ENCODE assay signal across 9 mouse cellular contexts in the genomic region with DNA sequence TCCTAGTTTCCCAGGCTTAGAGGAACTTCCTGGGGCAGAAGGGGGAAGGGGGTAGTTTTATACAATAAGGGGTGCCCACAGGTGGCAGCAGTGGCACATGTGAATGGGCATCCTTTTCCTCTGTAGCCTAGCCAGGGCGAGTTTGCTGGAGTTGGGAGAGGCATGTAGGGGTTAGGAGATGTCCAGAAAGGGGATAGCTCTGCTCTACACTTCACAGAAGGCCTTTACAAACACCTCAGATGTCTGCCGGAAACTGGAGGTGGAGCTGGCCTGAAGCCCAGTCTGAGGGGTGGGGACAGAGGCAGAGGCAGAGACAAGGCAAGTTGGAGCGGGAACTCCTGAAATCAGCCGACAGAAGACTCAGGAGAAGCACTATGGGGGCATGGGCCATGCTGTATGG. TPM values are rescaled to one million over a fixed set of nuclear protein-coding genes. Genes with fewer than 3 reads are reported as not detected.
A peak's percentile ranks its signal among the peaks of the same experiment; 100 is the strongest.
DNase-seq lines count a peak whose midpoint lies in the region; ATAC-seq and TF ChIP-seq lines count a peak whose summit lies in the region.
"Had no signal": no experiment of that assay in that cellular context is flagged by ENCODE, and none has a peak within 500 bp of the region (broad histone marks: within the 10 kb centered on the region; RNA-seq: fewer than 3 reads in every experiment).

A gene (plus strand): TSS at position 152 of the 400 bp plus-strand sequence.

- 41% methylated on average over 4 of the region's 4 CpGs for WGBS in kidney, embryonic 15.5 days
- WGBS in stomach, postnatal 0 days = 20% methylated on average over 4 of the region's 4 CpGs
- WGBS in intestine, embryonic 16.5 days = 29% methylated on average over 4 of the region's 4 CpGs

- no peaks in the 10 kb centered on the region for H3K27me3 ChIP-seq in kidney, embryonic 15.5 days
- no peaks in the 10 kb centered on the region for H3K27me3 ChIP-seq in stomach, postnatal 0 days (ENCODE audit: control insufficient read depth, insufficient read depth, low read length)
- H3K27me3 ChIP-seq in intestine, embryonic 16.5 days (replicated peaks; ENCODE audit: control insufficient read depth, insufficient read depth, low read length) = no peaks in the 10 kb centered on the region

- peak; percentile 48 for TF ChIP-seq CTCF in stomach, postnatal 0 days (IDR thresholded peaks at IDR 0.05; ENCODE audit: low read depth)

- 0 out of 2 replicates have a peak, but pooled peaks have one; percentile 19 for ATAC-seq in erythroblast, adult 5-6 weeks (replicated peaks; ENCODE audit: low FRiP score, poor library complexity, severe bottlenecking)
- no peak for ATAC-seq in kidney, embryonic 15.5 days (replicated peaks; ENCODE audit: low FRiP score)
- ATAC-seq in stomach, postnatal 0 days (ENCODE audit: low FRiP score, low TSS enrichment) = peak; percentile 52
- ATAC-seq in intestine, embryonic 16.5 days = no peak

- H3K27ac ChIP-seq in kidney, embryonic 15.5 days = 0 out of 2 replicates have a peak within 1 kb of the TSS, but pooled peaks have one; percentile 22
- H3K27ac ChIP-seq in stomach, postnatal 0 days (replicated peaks) = peak within 1 kb of the TSS; percentile 65
- no peak within 1 kb of the TSS for H3K27ac ChIP-seq in intestine, embryonic 16.5 days (ENCODE audit: low read length)

- DNase-seq in right cerebral cortex, adult 18-20 months = peak; percentile 78
- DNase-seq in right cerebral cortex, postnatal 4 days = no peak
- DNase-seq in lung, postnatal 14 days = peak; percentile 61
- DNase-seq in stomach, postnatal 0 days (ENCODE audit: low spot score) = peak; percentile 79
- no peak for DNase-seq in gastrocnemius, adult 8-10 months (ENCODE audit: low spot score in 2 of 2)

- H3K9ac ChIP-seq in kidney, embryonic 15.5 days = no peak within 1 kb of the TSS
- H3K9ac ChIP-seq in stomach, postnatal 0 days (ENCODE audit: low read length) = peak within 1 kb of the TSS; percentile 8; the same call in 1 of the 2 replicates
- no peak within 1 kb of the TSS for H3K9ac ChIP-seq in intestine, embryonic 16.5 days (ENCODE audit: low read depth, low read length)

- H3K4me3 ChIP-seq in kidney, embryonic 15.5 days (replicated peaks) = no peak within 1 kb of the TSS
- no peak within 1 kb of the TSS for H3K4me3 ChIP-seq in stomach, postnatal 0 days (ENCODE audit: low read depth, low read length)
- no peak within 1 kb of the TSS for H3K4me3 ChIP-seq in intestine, embryonic 16.5 days (ENCODE audit: low read length)

- H3K36me3 ChIP-seq in kidney, embryonic 15.5 days = peaks cover 29% of the 10 kb centered on the region
- no peaks in the 10 kb centered on the region for H3K36me3 ChIP-seq in stomach, postnatal 0 days (ENCODE audit: control insufficient read depth, insufficient read depth, low read length)
- H3K36me3 ChIP-seq in intestine, embryonic 16.5 days (ENCODE audit: control insufficient read depth, insufficient read depth, low read length) = peaks cover 5% of the 10 kb centered on the region; the same call in 1 of the 2 replicates

- H3K9me3 ChIP-seq in kidney, embryonic 15.5 days (replicated peaks) = no peaks in the 10 kb centered on the region
- H3K9me3 ChIP-seq in stomach, postnatal 0 days (ENCODE audit: control insufficient read depth, low read length) = no peaks in the 10 kb centered on the region
- H3K9me3 ChIP-seq in intestine, embryonic 16.5 days (ENCODE audit: control insufficient read depth, low read length) = no peaks in the 10 kb centered on the region

- H3K4me2 ChIP-seq in kidney, embryonic 15.5 days = no peak within 1 kb of the TSS
- H3K4me2 ChIP-seq in stomach, postnatal 0 days (replicated peaks; ENCODE audit: low read depth) = peak within 1 kb of the TSS; percentile 17; the same call in 1 of the 2 replicates
- no peak within 1 kb of the TSS for H3K4me2 ChIP-seq in intestine, embryonic 16.5 days (ENCODE audit: low read depth, low read length)

- no peak for TF ChIP-seq EP300 in stomach, postnatal 0 days (optimal IDR thresholded peaks at IDR 0.05)

- H3K4me1 ChIP-seq in kidney, embryonic 15.5 days = peaks cover 19% of the 10 kb centered on the region
- peaks cover 5% of the 10 kb centered on the region for H3K4me1 ChIP-seq in stomach, postnatal 0 days (replicated peaks; ENCODE audit: control insufficient read depth, insufficient read depth)
- peaks cover 10% of the 10 kb centered on the region for H3K4me1 ChIP-seq in intestine, embryonic 16.5 days (ENCODE audit: control insufficient read depth, insufficient read depth, low read length)

RNA-seq across cellular contexts. Expression of the gene that starts here (rescaled TPM):
- 16.5 TPM in 1 of 2 replicates, not detected in the other for total RNA-seq in erythroblast, adult 5-6 weeks (2015; ENCODE audit: low replicate concordance)
- total RNA-seq in erythroblast, adult 5-6 weeks (2017; ENCODE audit: low replicate concordance) = 2.3 and 2.9 TPM in 2 replicates
- 1.7 and 2.4 TPM in 2 replicates for polyA plus RNA-seq in kidney, embryonic 15.5 days (2015; fragmentation: Nextera tagmentation; extraction: Ambion mirVana)
- polyA plus RNA-seq in stomach, postnatal 0 days (2015; fragmentation: Nextera tagmentation; extraction: Ambion mirVana) = 2.2 and 3.3 TPM in 2 replicates
- not detected for total RNA-seq in gastrocnemius, adult 8-10 months (2022)
- polyA plus RNA-seq in intestine, embryonic 16.5 days (2015; fragmentation: Nextera tagmentation; extraction: Ambion mirVana) = 1.0 and 1.4 TPM in 2 replicates
- polyA plus RNA-seq: testis, adult 2 months had no signal

Comparison
In these comparisons a context has a peak if more than half of its experiments do, and no peak if none do; other contexts are left out.
1. DNase-seq: peak in right cerebral cortex, adult 18-20 months (single experiment), lung, postnatal 14 days (single experiment) and stomach, postnatal 0 days (single experiment); none in right cerebral cortex, postnatal 4 days (single experiment) and gastrocnemius, adult 8-10 months (0 of 2).
2. ATAC-seq: peak in erythroblast, adult 5-6 weeks (single experiment) and stomach, postnatal 0 days (single experiment); none in kidney, embryonic 15.5 days (single experiment) and intestine, embryonic 16.5 days (single experiment).